Mouse (Mus musculus): ENCODE measurements at regions not wholly inside any gene's neighbourhood (a gene's known extent, or its start where the extent isn't known, plus 50 kb on each side); places are given as distances from the start of the nearest gene placed in this dataset.
A peak's percentile ranks its signal among the peaks of the same experiment; 100 is the strongest.

- no peak for ATAC-seq (ENCODE audit: borderline replicate concordance, extremely low read depth, low FRiP score, low TSS enrichment)
- Histone ChIP-seq H3K27ac (no peak overlapping the region), H3K4me1 (peaks cover 19% of the 10 kb centered on the region), H3K9ac (no peak overlapping the region), H3K27me3 (no peaks in the 10 kb centered on the region), H3K9me3 (no peaks in the 10 kb centered on the region), H3K4me2 (no peak overlapping the region), H3K4me3 (no peak overlapping the region), H3K36me3 (no peaks in the 10 kb centered on the region)
- WGBS: 39% methylated on average over 3 of the region's 3 CpGs
These were observed 193.6 kb upstream of the Daam1 start for GRCm38 (mm10) chr12:71637248-71637647.

- Histone ChIP-seq H3K9ac (no peak overlapping the region), H3K4me2 (no peak overlapping the region), H3K4me1 (peaks cover 21% of the 10 kb centered on the region), H3K27me3 (no peaks in the 10 kb centered on the region), H3K9me3 (no peaks in the 10 kb centered on the region), H3K4me3 (no peak overlapping the region), H3K27ac (no peak overlapping the region), H3K36me3 (no peaks in the 10 kb centered on the region)
- WGBS: 30% methylated on average over 8 of the region's 8 CpGs
- ATAC-seq (ENCODE audit: borderline replicate concordance, extremely low read depth, low FRiP score, low TSS enrichment): no peak
These were observed 192.6 kb upstream of the Daam1 start for GRCm38 (mm10) chr12:71638246-71638645.

GRCm38 (mm10) chr12:71640058-71640501 is 190.8 kb upstream of the Daam1 start:
- Histone ChIP-seq H3K9ac (no peak overlapping the region), H3K27ac (peak overlapping the region; percentile 8; the same call in 1 of the 2 replicates)

GRCm38 (mm10) chr12:71641486-71641885 is 189.4 kb upstream of the Daam1 start:
- no peaks in the 10 kb centered on the region; the same call in 1 of the 2 replicates for H3K27me3 ChIP-seq
- no peaks in the 10 kb centered on the region for H3K9me3 ChIP-seq

More at GRCm38 (mm10) chr12:71640058-71640501, 190.8 kb upstream of the Daam1 start:
- H3K4me3 ChIP-seq: no peak overlapping the region
- peaks cover 21% of the 10 kb centered on the region for H3K4me1 ChIP-seq
- H3K27me3 ChIP-seq: no peaks in the 10 kb centered on the region; the same call in 1 of the 2 replicates
- ATAC-seq (ENCODE audit: borderline replicate concordance, extremely low read depth, low FRiP score, low TSS enrichment): peak; percentile 90
- peak overlapping the region; percentile 16; the same call in 1 of the 2 replicates for H3K4me2 ChIP-seq
- H3K9me3 ChIP-seq: no peaks in the 10 kb centered on the region
- WGBS: 20% methylated on average over 10 of the region's 10 CpGs
- no peaks in the 10 kb centered on the region for H3K36me3 ChIP-seq

GRCm38 (mm10) chr12:71642797-71643337 is 188.0 kb upstream of the Daam1 start:
- Histone ChIP-seq H3K9me3 (no peaks in the 10 kb centered on the region), H3K4me2 (no peak overlapping the region), H3K27ac (no peak overlapping the region), H3K4me1 (peaks cover 21% of the 10 kb centered on the region), H3K27me3 (no peaks in the 10 kb centered on the region; the same call in 1 of the 2 replicates), H3K4me3 (no peak overlapping the region), H3K36me3 (no peaks in the 10 kb centered on the region), H3K9ac (no peak overlapping the region)
- WGBS: 53% methylated on average over 8 of the region's 8 CpGs
- ATAC-seq (ENCODE audit: borderline replicate concordance, extremely low read depth, low FRiP score, low TSS enrichment): no peak

More at GRCm38 (mm10) chr12:71641486-71641885, 189.4 kb upstream of the Daam1 start:
- H3K4me2 ChIP-seq: no peak overlapping the region
- H3K4me3 ChIP-seq: no peak overlapping the region
- no peak for ATAC-seq (ENCODE audit: borderline replicate concordance, extremely low read depth, low FRiP score, low TSS enrichment)
- no peak overlapping the region for H3K27ac ChIP-seq
- WGBS: 65% methylated on average over 2 of the region's 2 CpGs
- H3K36me3 ChIP-seq: no peaks in the 10 kb centered on the region
- H3K4me1 ChIP-seq: peaks cover 21% of the 10 kb centered on the region
- H3K9ac ChIP-seq: no peak overlapping the region

GRCm38 (mm10) chr12:71651251-71651650 is 179.6 kb upstream of the Daam1 start:
- Histone ChIP-seq H3K27me3 (no peaks in the 10 kb centered on the region), H3K36me3 (no peaks in the 10 kb centered on the region), H3K4me3 (no peak overlapping the region), H3K9ac (no peak overlapping the region), H3K4me2 (no peak overlapping the region), H3K27ac (no peak overlapping the region), H3K4me1 (no peaks in the 10 kb centered on the region), H3K9me3 (no peaks in the 10 kb centered on the region)
- ATAC-seq (ENCODE audit: borderline replicate concordance, extremely low read depth, low FRiP score, low TSS enrichment): no peak
- WGBS: 60% methylated on average over 2 of the region's 2 CpGs

GRCm38 (mm10) chr12:71693346-71694038 is 137.4 kb upstream of the Daam1 start:
- no peak for ATAC-seq (ENCODE audit: borderline replicate concordance, extremely low read depth, low FRiP score, low TSS enrichment)
- Histone ChIP-seq H3K9me3 (no peaks in the 10 kb centered on the region), H3K27ac (no peak overlapping the region), H3K27me3 (no peaks in the 10 kb centered on the region), H3K9ac (no peak overlapping the region), H3K4me2 (no peak overlapping the region), H3K4me3 (no peak overlapping the region), H3K4me1 (no peaks in the 10 kb centered on the region), H3K36me3 (no peaks in the 10 kb centered on the region)
- WGBS: 63% methylated on average over 10 of the region's 10 CpGs

GRCm38 (mm10) chr12:71701753-71702152 is 129.1 kb upstream of the Daam1 start:
- WGBS: 88% methylated on average over 2 of the region's 2 CpGs

GRCm38 (mm10) chr12:71702181-71702580 is 128.7 kb upstream of the Daam1 start:
- no peaks in the 10 kb centered on the region for H3K4me1 ChIP-seq
- H3K4me2 ChIP-seq: no peak overlapping the region
- no peaks in the 10 kb centered on the region for H3K27me3 ChIP-seq
- no peak overlapping the region for H3K9ac ChIP-seq
- 80% methylated on average over 11 of the region's 11 CpGs for WGBS
- H3K9me3 ChIP-seq: no peaks in the 10 kb centered on the region
- no peaks in the 10 kb centered on the region for H3K36me3 ChIP-seq
- no peak overlapping the region for H3K4me3 ChIP-seq
- no peak overlapping the region for H3K27ac ChIP-seq
- no peak for ATAC-seq (ENCODE audit: borderline replicate concordance, extremely low read depth, low FRiP score, low TSS enrichment)

More at GRCm38 (mm10) chr12:71701753-71702152, 129.1 kb upstream of the Daam1 start:
- H3K4me3 ChIP-seq: no peak overlapping the region
- H3K9me3 ChIP-seq: no peaks in the 10 kb centered on the region
- H3K4me1 ChIP-seq: no peaks in the 10 kb centered on the region
- H3K36me3 ChIP-seq: no peaks in the 10 kb centered on the region
- H3K27ac ChIP-seq: no peak overlapping the region
- H3K27me3 ChIP-seq: no peaks in the 10 kb centered on the region
- no peak overlapping the region for H3K9ac ChIP-seq
- no peak for ATAC-seq (ENCODE audit: borderline replicate concordance, extremely low read depth, low FRiP score, low TSS enrichment)
- H3K4me2 ChIP-seq: no peak overlapping the region

GRCm38 (mm10) chr12:71703146-71703902 is 127.6 kb upstream of the Daam1 start:
- Histone ChIP-seq H3K4me2 (no peak overlapping the region), H3K27me3 (no peaks in the 10 kb centered on the region), H3K4me1 (no peaks in the 10 kb centered on the region), H3K9ac (no peak overlapping the region), H3K27ac (no peak overlapping the region), H3K4me3 (no peak overlapping the region), H3K36me3 (no peaks in the 10 kb centered on the region), H3K9me3 (no peaks in the 10 kb centered on the region)
- WGBS: 86% methylated on average over 13 of the region's 13 CpGs
- ATAC-seq (ENCODE audit: borderline replicate concordance, extremely low read depth, low FRiP score, low TSS enrichment): no peak

GRCm38 (mm10) chr12:71704431-71704830 is 126.4 kb upstream of the Daam1 start:
- WGBS: 72% methylated on average over 6 of the region's 6 CpGs
- H3K36me3 ChIP-seq: no peaks in the 10 kb centered on the region
- no peaks in the 10 kb centered on the region for H3K9me3 ChIP-seq
- H3K9ac ChIP-seq: no peak overlapping the region
- ATAC-seq (ENCODE audit: borderline replicate concordance, extremely low read depth, low FRiP score, low TSS enrichment): no peak
- H3K4me2 ChIP-seq: no peak overlapping the region
- no peaks in the 10 kb centered on the region for H3K4me1 ChIP-seq
- no peaks in the 10 kb centered on the region for H3K27me3 ChIP-seq
- H3K4me3 ChIP-seq: no peak overlapping the region
- no peak overlapping the region for H3K27ac ChIP-seq

Measured in lung, embryonic 15.5 days (tissue).